Mouse (Mus musculus) adrenal gland, adult 18-20 months (tissue): ENCODE measurements at regions not wholly inside any gene's neighbourhood (a gene's known extent, or its start where the extent isn't known, plus 50 kb on each side); places are given as distances from the start of the nearest gene placed in this dataset.

Experiments
- DNase-seq, 2 experiments: peaks; one replicate each; pipeline ENCODE4 v3.0.0; 2021 to 2022; ENCODE audit warnings: low spot score in 2 of 2

DNA sequence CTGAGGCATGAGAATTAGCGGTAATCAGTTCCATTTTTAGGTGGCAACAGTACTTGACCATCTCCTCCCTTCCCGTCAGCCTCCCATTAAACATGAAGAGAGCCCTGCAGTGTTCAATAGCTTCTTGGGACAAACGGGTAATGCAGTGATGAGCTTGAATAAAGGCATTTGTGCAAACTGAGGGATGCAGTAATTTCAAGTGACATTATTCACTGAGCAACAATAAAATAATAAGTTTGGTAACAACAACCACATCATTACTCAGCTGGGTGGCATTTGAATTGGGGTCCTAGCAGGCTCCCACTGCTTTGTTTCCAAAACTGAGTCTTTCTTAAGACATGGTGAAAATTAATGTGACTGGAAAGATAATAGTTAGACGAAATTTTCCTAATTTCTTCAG, 315.2 kb upstream of the C030005K15Rik start:
- DNase-seq: no peak

DNA sequence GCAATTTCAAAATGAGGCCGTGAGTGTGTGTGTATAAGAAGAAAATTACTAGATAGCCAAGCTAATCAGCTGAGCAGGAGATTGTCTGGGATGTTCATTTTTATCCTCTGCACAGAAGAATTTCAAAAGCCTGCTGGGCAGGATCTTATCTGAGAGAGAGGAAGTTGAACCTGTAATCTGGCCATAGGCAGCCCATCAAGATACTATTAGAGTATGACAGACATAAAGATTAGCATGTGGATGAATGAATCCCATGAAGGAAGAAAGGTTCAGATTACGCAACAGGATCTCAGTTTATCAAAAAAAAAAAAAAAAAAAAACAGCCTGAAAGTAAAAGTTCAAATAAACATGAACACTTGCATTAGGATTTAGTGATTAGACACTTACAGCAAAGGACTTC, 317.3 kb upstream of the C030005K15Rik start:
- no peak for DNase-seq

DNA sequence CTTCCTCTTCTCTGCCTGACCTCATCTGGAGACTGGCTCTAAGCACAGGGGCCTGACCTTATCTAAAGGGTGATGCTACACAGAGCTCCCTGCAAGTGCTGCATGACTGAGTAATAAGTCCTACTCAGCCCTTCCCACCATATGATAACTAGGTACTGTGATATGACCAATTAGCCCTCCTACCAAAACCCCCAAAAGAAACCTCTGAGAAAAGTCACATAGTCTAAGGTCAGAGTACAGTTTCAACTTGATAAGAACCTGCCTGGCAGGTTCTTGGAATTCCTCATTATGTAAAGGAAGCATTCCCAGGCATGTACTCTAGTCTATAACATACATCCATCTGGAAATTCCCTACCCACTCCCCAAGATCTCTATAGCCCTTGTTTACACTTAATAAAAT, 318.0 kb upstream of the C030005K15Rik start:
- no peak for DNase-seq

GRCm38 (mm10) chr10:98073432-98073831, 346.9 kb upstream of the C030005K15Rik start:
- DNase-seq: no peak

DNA sequence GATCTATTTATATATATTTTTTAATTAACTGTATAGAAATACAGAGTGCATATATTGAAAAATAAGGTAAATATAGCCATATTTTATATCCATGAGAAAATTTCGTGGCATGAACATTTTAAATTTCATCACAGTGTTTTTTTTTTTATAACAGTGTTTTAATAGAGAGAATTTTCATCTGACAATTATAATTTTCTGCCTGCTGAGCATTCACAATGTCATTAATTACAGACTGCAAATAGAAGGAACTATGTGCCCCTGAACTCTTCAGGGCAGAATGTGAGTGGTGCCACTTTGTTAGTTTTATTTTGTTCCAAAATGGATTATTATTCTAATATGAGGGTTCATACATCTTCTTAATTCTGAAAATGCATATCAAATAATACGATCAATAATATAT, 358.3 kb upstream of the C030005K15Rik start:
- no peak for DNase-seq

- DNase-seq: no peak
These were observed 389.7 kb upstream of the C030005K15Rik start for GRCm38 (mm10) chr10:98116296-98116695.

- DNase-seq: no peak
These were observed 399.2 kb upstream of the C030005K15Rik start for GRCm38 (mm10) chr10:98125713-98126112.

DNA sequence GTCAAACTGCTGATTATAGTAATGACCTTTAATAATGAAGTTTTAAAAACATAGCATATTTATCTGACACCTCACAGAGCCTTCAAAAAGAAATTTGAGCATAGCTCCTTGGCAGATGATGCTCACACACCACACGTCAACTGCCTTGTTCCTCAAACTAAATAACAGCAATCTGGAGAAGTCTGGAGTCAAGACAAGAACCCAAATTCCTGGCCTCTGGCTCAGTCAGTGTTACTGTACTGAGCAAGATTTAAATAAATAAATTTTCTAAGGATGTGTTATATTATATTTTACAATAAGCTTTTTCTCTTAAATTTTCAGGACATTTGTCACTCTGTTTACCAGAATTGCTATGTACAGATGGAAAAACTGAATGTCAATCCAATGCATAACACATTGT, 408.5 kb upstream of the C030005K15Rik start:
- no peak for DNase-seq

GRCm38 (mm10) chr10:98145773-98146172, 419.2 kb upstream of the C030005K15Rik start:
- DNase-seq: no peak

- DNase-seq: no peak
These were observed 420.7 kb upstream of the C030005K15Rik start for GRCm38 (mm10) chr10:98146998-98147863.

GRCm38 (mm10) chr10:98155982-98156381, 429.4 kb upstream of the C030005K15Rik start:
- DNase-seq: no peak

- DNase-seq: no peak
These were observed 459.1 kb upstream of the C030005K15Rik start for GRCm38 (mm10) chr10:98185666-98186065.

DNA sequence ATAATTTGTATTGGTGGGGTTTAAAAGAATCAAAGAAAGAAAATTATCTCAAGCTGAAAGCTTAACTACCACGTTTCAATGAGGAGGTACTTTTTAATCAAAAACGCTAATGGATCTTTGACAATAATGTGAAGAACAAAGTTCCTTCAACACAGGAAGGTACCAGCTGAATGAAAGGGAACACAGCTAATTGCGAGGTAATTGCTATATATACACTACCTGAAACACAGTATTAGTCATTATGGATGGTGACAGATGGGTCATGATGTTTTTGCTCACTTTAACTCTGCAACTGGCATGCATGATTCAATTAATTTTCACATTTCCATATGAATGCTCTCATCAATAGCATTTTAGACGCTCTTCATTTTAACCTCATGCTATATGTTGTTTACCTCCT, 470.3 kb upstream of the C030005K15Rik start:
- DNase-seq: no peak

DNA sequence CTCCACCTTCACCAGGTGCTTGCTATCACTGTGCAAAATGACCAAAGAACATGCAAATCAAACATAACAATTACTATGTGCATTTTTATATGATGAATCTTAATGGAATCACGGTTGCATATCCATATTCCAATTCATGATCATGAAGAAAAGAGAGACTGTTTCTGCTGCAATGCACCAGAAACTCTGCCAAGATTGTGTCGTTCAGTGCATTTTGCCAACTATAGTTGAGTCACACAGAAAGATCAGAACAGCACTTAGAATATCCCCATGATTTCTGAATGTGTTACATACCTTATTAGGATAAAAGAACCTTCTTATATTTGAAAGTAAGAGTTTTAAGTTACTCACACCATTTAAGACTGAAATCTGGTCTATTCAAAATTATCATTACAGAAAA, 483.7 kb upstream of the C030005K15Rik start:
- no peak for DNase-seq

GRCm38 (mm10) chr10:98212876-98213587, 486.5 kb upstream of the C030005K15Rik start:
- DNase-seq: no peak

DNA sequence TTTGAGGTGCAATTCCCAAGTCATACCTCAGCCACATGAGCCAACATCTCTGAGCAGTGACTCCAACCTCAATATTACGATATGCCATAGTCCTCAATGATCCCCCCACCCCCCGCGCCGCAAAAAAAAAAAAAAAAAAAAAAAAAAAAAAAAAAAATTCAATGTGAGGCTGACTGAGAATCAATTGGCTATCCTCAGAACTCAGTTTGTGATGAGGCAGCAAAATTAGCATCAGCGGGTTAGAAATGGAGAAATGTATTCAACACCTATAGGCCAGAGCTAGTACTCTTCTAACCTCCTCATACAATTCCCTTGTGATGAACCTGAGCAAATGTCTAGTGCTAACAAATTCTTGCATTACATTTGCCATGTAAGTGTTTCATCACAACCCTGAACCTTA, 504.5 kb upstream of the C030005K15Rik start:
- DNase-seq: no peak

GRCm38 (mm10) chr10:98231705-98232235, 505.2 kb upstream of the C030005K15Rik start:
- DNase-seq: no peak

- DNase-seq: no peak
These were observed 521.8 kb upstream of the C030005K15Rik start for GRCm38 (mm10) chr10:98248311-98248710.

- DNase-seq: no peak
These were observed 531.6 kb upstream of the C030005K15Rik start for GRCm38 (mm10) chr10:98257980-98258707.

- DNase-seq: no peak
These were observed 532.7 kb upstream of the C030005K15Rik start for GRCm38 (mm10) chr10:98259283-98259682.

DNA sequence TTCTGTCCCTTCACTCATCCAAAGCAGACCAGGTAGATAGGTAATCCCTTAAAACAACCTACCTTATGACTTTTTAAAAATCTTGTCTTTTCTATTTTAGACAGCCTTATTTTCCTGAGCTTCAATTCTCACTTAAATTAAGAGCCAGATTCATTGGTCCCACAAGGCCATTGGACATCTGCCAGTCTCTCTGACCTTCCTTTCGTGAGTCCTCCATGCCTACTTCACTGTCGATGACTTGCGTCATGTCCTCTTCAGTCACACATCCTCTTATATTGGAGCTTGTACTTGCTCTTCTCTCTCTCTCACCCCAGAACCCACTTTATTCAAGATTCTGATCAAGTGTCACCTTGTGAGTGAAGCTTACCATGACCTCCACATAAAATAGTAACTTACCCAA, 542.0 kb upstream of the C030005K15Rik start:
- no peak for DNase-seq
